Mouse (Mus musculus) E14TG2a.4 (cell line): ENCODE measurements around the gene Afg1l.

ENCODE experiments used
- H3K27me3 ChIP-seq: 2 replicates; pipeline ENCODE4 v1.6.1; 2014; ENCODE audit warnings: low read length, control low read depth; ENCODE audit not compliant: insufficient read depth
- H3K36me3 ChIP-seq: 2 replicates; pipeline ENCODE4 v1.6.1; 2014; ENCODE audit warnings: low read length, control low read depth; ENCODE audit not compliant: insufficient read depth
- H3K4me1 ChIP-seq: replicated peaks from 2 replicates; pipeline ENCODE4 v1.6.1; 2014; ENCODE audit warnings: low read depth, low read length, control low read depth
- H3K4me3 ChIP-seq: replicated peaks from 2 replicates; pipeline ENCODE4 v1.5.1; 2014; ENCODE audit warnings: mild to moderate bottlenecking, low read length
- H3K9me3 ChIP-seq: 2 replicates; pipeline ENCODE4 v1.6.1; 2014; ENCODE audit warnings: low read length, control low read depth
- CTCF ChIP-seq: conservative IDR thresholded peaks from 2 replicates; pipeline ENCODE4 v1.5.1; 2014; ENCODE audit warnings: low read length
- NANOG ChIP-seq: IDR thresholded peaks from 2 replicates; pipeline ENCODE4 v1.6.1; 2014; ENCODE audit warnings: borderline replicate concordance, low read length, mixed read lengths
- POU5F1 ChIP-seq: IDR thresholded peaks from 2 replicates; pipeline ENCODE4 v1.6.1; 2014; ENCODE audit warnings: low read length, borderline replicate concordance

Afg1l gene

GRCm38 (mm10) chr10:42265021-42265689, 213.2 kb downstream of the Afg1l start:
- Histone ChIP-seq H3K27me3 (no peaks in the 10 kb centered on the region), H3K36me3 (peaks cover 60% of the 10 kb centered on the region), H3K9me3 (0 out of 2 replicates have a peak, but pooled peaks cover 4% of the 10 kb centered on the region), H3K4me1 (peaks cover 64% of the 10 kb centered on the region), H3K4me3 (no peak overlapping the region)
- no peak for TF ChIP-seq POU5F1
- TF ChIP-seq NANOG: no peak
- TF ChIP-seq CTCF: no peak

DNA sequence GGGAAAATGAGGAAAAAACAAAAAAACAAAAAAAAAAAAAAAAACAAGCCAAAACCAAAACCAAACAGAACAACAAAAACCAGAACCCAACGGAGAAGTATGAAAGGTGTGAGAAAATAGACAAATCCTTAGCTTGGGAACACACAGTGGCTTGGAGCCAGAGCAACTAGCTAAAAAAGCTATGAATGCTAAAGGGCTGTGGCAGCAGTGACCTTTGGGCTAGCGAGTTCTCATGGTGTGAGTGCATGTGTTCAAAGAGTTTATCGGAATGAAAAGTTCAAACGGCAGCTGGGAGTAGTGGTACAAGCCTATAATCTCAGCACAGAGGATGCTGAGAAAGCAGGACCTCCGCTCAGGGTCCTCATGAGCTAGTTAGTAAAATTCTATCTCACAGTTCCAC, 214.2 kb downstream of the Afg1l start:
- Histone ChIP-seq H3K27me3 (no peaks in the 10 kb centered on the region), H3K4me3 (no peak overlapping the region), H3K9me3 (0 out of 2 replicates have a peak, but pooled peaks cover 4% of the 10 kb centered on the region), H3K36me3 (peaks cover 57% of the 10 kb centered on the region), H3K4me1 (peaks cover 64% of the 10 kb centered on the region)
- TF ChIP-seq CTCF (no peak), POU5F1 (no peak), NANOG (no peak)

DNA sequence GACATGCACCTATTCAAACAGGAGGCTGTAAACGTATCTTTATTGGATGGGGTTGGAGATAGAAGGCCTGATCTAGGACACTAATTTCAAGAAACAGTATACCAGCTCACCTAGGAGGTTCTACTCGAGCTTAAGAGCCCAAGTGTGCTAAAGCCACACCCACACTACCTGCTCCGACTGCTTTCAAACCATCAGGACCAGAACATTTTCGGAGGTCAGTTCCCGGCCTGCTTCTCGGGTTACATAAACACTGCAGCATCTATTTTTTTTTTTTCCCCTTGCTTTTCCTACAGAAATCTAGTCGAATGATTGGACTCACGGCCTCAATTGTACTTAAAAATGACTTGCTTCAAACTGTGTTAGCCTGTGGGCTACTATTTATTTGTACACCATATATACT, 214.7 kb downstream of the Afg1l start:
- Histone ChIP-seq H3K27me3 (no peaks in the 10 kb centered on the region), H3K4me3 (no peak overlapping the region), H3K4me1 (peaks cover 63% of the 10 kb centered on the region), H3K9me3 (0 out of 2 replicates have a peak, but pooled peaks cover 4% of the 10 kb centered on the region), H3K36me3 (peaks cover 55% of the 10 kb centered on the region)
- TF ChIP-seq NANOG: no peak
- TF ChIP-seq CTCF: no peak
- no peak for TF ChIP-seq POU5F1
